Mouse (Mus musculus) B cell, adult 2 months (primary cell): ENCODE measurements around the gene Rpf1.

Experiments used
- DNase-seq, 2 experiments: peaks; one replicate each; pipeline ENCODE4 v3.0.0; 2022

Gene Rpf1

GRCm38 (mm10) chr3:146520798-146521651 is at the start of gene Rpf1:
TSS of gene Rpf1 (minus strand) at chr3:146521429.
- DNase-seq: peak; percentile 89 to 91

DNA sequence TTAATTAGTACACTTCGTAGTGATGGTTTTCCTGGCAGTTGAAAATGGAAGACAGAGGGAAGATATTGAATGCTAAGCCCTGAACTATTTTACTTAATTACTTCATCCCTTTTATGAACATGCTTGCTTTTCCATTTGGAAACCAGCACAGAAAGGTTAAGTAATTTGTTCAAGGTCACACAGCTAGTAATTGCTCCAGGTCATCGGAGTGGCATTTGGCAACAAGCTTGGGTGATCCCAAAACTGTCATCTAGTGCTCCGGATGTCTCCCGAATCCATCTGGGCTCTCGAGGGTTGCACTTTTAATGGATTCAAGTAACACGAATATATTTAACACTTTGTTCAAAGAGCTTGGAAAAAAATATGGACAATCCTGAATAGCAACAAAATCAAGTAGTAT is 49.7 kb upstream of the Rpf1 start:
- DNase-seq: no peak

GRCm38 (mm10) chr3:146570148-146570782 is 49.0 kb upstream of the Rpf1 start, which contains the start of gene Uox:
TSS of gene Uox (plus strand) at chr3:146570426.
- no peak for DNase-seq

- DNase-seq: no peak
These were observed 48.4 kb upstream of the Rpf1 start for GRCm38 (mm10) chr3:146569594-146569993.

DNA sequence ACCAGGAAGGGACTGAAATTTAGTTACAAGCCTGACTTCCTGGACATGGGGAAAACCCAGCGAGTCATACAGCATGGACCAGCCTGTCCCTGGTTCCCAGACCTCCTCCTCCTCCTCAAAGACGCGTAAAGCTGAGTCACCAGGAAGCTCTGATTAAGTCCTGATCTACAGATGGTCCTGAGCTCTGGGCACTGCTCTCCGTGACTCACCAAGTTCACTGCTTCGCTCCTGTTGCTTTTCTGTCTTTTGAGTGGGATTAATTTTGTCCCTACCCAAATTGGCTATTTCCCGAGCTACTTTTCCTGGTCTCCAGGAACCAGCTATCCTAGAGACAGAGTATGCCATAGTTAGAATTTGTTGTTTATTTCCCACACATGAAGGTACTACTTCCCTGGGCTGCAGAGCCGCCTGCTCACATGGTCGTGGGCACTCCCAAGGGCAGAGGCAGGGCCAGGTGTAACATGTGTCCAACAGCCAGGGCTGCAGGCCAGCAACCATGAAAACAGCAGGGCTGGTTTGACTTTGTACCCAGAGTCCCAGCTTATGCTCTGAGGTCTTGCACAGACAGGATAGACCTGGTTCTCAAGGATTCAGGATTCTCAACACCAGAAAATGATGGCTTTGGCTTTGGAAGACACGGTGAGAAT is 46.8 kb upstream of the Rpf1 start:
- DNase-seq: no peak

- no peak for DNase-seq
These were observed 46.1 kb upstream of the Rpf1 start for GRCm38 (mm10) chr3:146567366-146567765.

DNA sequence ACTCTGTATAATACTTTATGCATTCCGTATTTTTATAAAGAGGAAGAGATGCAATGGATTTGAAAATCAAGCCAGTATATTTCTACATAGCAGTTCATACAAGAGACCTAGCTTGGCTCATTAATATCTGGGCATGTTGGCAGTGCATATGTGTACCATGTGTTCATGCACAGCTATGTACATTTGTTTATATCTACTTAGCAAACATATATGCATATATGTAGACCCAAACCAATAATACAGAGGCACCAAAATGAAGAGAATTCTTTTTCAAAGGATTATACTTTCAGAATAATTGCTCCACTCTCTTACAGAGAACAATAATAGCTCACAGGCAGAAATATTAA is 43.8 kb upstream of the Rpf1 start:
- DNase-seq: no peak

DNA sequence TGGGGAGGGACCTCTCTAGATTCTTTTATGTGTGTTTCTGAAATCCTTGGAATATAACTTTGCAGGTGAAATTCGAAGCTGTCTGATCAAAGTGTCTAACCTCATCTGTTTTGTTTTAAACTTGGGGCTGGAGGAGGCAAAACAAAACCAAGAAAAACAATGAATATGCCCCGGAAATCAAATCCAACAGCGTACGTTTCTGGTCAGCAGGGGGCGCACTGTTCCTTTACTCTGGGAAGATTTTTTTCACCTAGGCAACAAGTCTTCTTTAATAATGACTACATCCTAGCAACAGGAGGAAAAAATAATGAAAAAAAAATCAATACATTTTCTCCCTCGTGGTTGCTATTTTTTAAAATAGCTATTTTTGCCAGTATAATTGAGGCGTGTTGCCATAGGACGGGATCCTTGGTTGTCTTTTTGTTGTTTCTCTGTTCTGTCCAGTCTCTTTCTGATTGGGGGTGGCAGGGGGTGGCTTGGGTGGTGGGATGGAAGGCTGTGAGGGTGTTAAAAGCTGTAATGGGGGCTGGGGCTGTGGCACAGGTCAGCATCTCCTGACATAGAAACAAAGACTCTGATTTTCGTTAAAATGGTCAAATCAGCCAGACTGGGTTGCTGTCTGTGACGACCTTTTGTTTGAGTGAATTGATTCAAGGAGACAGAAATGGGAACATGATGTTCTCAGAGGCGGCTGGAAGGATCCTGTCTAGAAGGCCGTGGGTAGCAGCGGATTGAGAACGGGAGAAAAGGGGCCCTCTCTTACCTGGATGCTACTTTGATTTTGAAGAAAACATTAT is 43.2 kb upstream of the Rpf1 start:
- peak; percentile 84 to 86 for DNase-seq

DNA sequence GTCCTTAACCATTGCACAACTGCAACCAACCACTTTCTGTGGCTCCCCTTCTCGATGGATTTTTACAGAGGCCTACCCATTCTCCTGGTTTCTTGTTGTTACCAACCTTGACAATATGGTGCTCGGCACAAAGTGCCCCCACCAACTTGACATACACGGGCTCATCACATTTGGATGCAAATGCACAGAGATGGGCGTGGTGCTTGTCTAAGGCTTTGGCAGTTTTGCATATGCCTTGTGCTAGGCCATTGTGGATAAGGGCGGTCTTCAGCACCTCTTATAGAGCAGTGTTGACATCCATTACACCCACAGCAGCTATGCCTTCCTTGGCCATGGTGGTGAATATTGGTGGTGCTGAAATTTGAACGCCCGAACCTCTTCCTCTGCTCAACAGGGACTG is 41.7 kb upstream of the Rpf1 start:
- no peak for DNase-seq

DNA sequence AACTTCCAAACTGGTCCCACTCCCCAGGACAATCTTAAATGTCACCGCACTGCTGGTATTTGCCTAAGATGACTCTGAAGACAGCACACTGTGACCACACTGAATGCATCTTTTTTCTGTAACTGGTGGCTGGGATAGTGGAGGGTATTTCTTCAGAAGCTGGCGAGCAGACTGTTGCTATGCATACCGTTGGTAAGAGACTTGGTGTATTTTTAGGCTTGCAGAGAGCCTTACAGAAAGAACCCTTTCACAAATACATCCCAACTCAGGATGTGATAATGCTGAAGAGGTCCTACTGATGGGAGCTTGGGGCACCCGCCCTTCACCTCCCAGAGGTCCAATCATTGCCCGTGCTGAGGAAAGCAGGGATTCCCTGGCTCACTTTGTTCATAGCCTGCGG is 36.3 kb upstream of the Rpf1 start:
- no peak for DNase-seq

GRCm38 (mm10) chr3:146556567-146556966 is 35.3 kb upstream of the Rpf1 start:
- DNase-seq: no peak

DNA sequence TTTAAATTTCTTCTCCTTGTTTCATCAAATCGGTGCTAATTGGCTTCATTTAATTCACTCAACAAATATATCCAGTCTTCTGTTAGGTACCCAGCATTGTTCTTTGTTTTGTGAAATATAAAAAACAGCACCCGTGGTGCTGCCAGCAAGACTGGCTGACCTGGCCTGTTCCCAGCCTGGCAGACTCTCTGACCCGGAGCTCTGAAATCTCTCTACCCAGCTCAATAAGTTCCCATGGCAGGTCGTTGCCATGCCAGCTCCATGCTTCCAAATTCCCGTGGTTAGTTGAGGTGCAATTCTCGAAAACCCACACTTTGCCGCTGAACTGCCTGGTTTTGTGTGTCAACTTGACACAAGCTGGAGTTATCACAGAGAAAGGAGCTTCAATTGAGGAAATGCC is 33.6 kb upstream of the Rpf1 start:
- DNase-seq: no peak

- DNase-seq: no peak
These were observed 22.4 kb upstream of the Rpf1 start for GRCm38 (mm10) chr3:146543632-146544031.

DNA sequence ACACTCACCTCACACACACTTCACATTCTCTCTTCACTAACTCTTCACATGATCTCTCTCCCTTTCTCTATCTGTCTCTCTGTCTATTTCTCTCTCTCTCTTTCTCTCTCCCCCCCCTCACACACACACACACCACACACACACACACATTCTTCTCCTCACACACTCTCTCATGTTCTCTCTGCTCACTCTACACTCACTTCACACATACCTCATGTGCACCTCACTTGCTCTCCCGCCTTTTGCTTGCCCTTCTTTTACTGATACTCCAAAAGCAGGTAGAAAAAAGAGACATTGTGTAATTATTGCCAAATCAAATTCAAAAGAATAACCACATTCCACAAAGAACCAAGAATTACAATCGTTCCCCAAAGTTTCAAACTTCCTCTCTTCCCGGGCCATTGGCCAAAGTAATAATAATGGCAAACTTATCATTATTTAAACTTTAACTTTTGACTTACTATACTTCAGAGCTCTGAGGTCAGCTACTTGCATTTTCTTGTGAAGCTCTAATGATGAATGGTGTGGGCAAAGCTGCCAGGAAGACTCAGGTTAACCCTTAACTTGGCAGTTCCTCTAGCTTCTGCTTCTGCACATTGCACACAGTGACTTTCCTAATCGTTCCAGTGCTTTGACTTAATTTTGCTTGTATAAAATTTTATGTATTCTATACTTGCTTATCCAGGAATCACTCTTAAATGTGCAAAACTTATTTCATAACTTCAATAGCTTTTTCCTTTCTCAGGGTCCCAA is 19.5 kb upstream of the Rpf1 start:
- DNase-seq: no peak

- no peak for DNase-seq
These were observed 13.8 kb upstream of the Rpf1 start for GRCm38 (mm10) chr3:146534986-146535385.

GRCm38 (mm10) chr3:146528335-146528734 is 7.1 kb upstream of the Rpf1 start:
- DNase-seq: no peak

DNA sequence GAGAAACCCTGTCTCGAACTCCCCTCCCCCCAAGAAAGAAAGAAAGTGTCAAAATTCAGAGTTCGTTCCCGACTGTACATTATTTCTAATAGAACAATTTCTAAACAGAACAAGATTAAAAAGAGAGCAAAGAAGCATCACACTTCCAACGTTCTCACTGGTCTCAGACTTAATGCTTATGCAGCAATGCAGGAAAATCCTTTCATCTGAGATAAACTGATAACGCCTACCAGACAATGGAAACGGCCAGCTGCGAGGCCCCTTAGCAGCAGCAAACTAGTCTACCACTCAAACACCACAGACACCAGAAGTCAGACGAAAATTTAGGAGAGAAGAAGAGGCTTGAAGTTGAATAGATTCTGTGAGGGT is 407 bp upstream of the Rpf1 start:
- no peak for DNase-seq

GRCm38 (mm10) chr3:146520226-146520797 is 917 bp downstream of the Rpf1 start:
- DNase-seq: no peak

DNA sequence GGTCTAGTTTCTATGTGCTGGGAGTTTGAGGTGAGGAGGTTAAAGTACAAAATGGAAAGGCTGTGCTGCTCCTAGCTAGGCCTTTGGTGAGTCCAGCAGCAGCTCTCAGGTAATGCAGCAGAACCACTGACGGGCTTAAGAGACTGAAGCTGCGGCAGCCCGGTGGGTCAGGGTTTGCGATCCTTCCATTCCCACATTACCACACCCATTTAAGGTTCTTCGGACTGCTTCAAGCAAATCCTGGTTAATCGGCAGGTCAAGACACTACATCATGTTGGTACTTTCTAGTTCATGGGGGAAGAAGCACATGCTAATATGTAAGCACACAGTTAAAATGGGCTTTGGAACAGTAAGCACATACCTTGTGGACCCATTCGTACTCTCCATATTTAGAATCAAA is 14.5 kb downstream of the Rpf1 start:
- DNase-seq: no peak

- DNase-seq: no peak
These were observed 19.6 kb downstream of the Rpf1 start for GRCm38 (mm10) chr3:146501601-146502123.

- no peak for DNase-seq
These were observed 20.4 kb downstream of the Rpf1 start for GRCm38 (mm10) chr3:146500810-146501201.
